Mouse (Mus musculus): ENCODE measurements around the gene Maml1.
"Not testable (repeated sequence)": the region's sequence is repeated elsewhere in the genome, so short reads cannot be mapped to it uniquely, and the experiment has no call there.

Gene Maml1

DNA sequence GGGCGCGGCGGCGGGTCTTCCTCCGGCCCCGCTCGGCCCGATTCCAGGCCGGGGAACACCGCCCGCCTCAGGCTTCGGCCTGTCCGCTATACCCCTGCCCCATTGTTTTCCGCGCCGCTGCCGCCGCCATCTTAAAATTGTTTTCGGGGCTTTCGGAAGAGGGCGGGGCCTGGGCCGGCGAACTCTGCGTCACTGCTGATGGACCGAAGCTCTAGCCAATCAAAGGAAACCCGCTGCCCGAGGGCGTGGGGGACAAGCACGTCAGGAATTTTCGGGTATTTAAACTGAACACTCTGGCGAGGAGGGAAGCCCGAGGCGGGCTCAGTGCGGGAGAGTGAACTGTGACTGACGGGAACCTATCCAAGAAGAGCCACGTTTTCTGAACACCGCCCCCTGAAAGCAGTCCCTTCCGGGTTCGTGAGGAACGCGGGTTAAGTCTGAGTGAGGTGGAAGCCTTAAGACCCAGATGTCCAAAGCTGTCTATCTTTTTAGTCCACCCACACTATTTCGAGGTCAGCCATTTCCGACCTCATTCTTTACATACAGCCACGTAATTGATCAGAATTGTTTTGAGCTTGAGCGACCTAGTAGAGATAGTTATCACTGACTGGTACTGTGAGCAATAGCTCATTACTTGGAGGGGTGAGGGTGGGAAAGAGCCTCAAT, at the start of gene Maml1:
Gene Maml1 (minus strand): TSS at position 122 of the 666 bp plus-strand sequence.
- peak; percentile 100 for DNase-seq

DNA sequence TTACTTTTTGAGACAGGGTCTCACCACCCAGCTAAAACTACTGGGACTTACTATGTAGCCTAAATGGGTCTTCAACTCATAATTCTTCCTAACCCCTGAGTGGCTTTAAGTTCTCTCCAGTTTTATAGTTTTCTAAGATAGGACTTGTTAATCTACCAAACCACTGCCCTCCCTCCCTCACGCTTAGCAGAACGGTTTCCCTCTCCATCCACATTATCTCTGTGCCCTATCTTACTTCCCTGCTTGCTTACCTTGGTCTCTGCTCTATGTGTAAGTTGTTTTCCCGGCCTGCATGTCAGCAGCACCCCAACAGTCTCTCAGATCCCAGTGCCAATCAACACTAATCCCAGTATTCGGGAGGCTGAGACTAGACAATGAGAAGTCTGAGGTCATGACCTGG, 44.8 kb upstream of the Maml1 start:
- peak; percentile 80 for DNase-seq

DNA sequence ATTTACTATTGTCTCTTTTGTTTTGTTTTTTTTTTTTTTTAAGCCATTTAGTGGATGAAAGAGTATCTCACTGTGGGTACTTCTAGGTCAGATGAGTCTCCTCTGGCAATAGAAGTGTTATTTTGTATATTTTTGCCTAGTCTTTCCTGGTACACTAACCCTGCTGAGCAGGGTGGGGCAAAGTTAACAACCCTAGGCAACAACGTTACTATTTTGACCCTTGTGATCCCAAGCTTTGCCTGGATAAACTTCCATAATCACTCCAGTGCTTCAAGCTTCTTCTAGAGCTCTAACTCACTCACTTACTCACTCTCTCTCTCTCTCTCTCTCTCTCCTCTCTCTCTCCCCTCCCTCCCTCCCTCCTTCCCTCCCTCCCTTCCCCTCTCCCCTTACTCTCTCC, 44.0 kb upstream of the Maml1 start:
- DNase-seq = no peak

DNA sequence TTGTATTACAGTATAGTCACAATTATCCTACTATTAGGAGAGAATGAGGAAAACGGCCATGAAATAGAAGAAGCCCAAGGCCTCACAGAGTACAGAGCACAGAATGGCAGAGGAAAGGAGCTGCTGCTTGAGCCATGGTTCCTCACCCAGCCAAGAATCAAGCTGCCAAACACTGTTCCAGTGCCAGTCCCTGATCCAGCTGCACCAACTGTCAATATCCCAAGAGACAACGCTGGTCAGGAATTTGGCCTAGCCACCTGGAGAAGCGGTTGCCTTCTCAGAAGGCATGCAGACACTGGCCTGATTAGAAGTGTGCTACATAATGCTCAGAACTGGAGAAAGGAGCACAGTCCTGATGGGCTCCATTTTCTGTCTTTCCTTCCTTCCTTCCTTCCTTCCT, 41.1 kb upstream of the Maml1 start:
- peak; percentile 86 for DNase-seq

DNA sequence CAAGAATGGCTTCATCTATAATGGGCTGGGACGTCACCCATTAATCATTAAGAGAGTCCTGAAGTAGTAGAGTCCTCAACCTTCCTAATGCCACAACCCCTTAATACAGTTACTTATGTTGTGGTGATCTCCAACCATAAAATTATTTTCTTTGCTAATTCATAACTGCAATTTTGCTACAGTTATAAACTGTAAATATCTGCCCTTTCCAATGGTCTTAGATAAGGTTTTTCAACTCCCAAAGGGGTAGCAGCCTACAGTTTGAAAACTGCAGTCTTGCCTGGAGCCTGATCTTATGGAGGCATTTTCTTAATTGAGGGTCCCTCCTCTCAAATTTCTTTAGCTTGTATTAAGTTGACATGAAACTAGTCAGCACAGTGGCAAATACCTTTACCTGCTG, 37.3 kb upstream of the Maml1 start:
- DNase-seq = peak; percentile 1

DNA sequence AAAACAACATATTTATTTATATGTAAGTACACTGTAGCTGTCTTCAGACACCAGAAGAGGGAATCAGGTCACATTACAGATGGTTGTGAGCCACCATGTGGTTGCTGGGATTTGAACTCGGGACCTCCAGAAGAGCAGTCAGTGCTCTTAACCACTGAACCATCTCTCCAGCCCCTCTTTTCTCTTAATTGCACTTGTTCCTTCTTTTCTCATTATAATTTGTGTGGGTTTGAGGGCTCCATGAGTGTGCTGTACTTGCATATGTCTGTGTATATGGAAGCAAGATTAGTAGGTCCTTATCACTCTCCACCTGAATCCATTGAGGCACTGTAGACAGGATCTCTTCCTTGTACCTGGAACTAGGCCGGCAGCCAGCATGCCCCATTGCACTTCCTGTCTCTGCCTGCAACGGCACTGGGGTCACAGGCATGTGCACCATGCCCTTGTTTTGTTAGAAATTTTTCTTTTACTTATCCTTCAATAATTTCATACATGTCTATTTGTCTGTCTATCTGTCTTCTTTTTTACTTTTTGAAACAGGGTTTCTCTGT, 36.0 kb upstream of the Maml1 start:
- peak; percentile 42 for DNase-seq

DNA sequence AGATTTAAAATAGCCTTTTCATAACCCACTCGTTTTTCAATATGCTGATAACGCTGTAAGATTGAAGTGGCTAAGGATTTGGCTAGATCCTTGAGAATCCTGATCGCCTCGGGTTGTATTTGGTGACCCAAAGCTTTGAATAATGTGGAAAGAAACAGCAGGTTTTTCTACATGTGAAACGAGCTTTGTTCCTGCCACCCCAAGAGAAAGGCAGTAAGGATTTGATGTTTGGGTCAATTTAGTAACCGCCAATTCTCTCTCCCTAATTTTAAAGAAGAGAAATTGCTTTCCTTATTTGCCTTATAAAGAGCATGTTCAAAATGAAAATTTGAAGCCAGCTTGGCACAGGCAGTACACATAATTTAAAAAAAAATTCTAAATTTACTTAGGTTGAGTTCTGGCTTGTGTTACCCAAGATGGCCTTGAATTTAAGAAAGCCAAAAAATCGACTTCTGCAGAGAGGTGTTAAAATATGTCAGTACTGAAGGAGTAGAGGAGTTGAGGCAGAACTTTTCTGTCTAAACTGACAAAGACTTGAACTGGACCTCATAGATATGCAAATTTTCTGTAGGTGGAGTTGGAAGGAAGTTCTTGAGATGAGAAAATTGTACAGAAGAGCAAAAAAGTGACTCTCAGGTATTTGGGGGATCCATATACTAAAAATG, 34.3 kb upstream of the Maml1 start:
- DNase-seq = no peak

DNA sequence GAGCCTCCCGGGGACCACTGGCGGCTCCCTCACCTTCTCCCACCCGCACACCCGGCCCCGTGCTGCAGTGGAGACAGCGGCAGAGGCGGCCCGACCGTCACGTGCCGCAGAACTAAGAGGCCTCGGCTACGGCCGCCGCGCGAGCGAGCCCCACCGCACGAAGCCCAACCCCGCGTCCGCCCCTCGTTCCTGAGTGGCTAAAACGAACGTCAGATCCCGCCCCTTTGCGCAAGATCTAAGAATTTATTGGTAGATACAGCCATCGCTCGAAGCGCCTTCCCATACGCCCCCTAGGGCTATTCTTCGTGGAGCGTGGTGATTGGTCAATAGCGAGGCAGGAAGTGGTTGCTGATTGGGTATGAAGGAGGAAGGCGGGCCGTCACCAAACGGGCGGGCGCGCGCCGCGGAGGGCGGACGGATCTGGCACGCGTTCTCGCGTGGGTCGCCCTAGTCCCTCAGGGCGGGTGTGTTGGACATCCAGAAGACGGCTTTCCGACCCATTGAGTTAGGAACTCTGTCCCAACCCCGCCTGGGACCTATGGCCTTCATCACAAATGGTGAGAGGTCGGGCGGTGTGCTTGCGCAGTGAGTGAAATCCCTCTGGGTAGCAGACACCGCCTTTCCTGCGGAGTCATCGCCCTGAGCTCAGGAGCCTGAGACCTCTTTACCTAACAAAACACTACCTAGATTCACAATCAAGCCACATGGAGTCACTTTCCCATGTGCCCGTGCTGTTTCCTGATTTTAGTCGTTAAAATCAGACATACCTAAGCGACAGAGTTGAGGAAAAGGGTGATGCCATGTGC, 33.6 kb upstream of the Maml1 start, which contains the start of gene Canx:
Gene Canx (minus strand): TSS at position 178 of the 806 bp plus-strand sequence.
- peak; percentile 100 for DNase-seq

DNA sequence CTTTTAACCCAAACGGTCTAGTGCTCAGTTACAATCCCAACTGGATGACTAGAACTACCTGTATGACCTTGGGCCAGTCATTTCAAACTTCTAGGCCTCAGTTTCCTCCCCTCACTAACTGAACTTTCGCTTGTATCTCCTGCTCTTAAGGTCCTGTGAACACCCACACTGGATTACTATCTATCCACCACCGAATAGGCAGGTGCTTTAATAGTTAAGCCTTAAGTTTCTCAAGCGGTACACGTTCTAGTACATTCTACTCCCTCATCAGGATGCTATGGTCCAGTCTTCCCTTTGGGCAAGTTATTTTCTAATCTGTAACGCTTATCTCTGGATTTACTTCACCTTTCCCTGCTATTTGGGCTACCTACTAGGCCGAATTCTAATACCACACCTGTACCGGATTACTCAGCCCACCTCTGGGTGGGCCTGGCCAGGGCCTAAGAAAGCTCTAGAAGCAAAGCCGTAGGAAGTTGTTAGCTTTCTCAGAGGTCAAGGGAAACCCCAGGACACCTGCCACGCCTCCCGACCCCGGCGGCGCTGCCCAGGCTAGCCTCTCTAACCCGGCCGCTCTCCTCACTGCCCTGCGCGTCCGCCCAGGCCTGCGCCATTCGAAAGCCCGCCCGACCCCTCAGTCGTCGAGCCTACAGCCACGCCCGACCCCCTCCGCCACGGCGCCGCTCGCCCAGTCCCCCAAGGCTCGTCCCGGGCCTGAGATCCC, 32.8 kb upstream of the Maml1 start:
- no peak for DNase-seq

DNA sequence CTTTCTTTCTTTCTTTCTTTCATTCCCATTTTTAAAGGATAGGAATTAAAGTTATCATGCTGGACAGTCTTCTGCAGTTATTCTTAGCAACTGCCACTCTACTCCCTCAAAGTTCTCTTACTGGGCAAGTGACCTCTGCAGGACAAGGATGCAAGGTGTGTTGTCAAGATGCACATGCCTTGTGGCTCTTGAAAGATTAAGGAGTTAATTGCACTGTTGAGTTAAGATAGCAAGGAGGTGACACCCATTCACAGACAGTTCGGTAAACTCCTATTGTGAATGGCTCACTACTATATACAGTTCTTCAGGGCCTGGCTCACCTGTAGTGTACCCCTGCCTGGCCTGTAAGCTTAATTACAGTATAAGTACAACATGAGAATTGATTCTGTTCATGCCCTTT, 31.7 kb upstream of the Maml1 start:
- no peak for DNase-seq

DNA sequence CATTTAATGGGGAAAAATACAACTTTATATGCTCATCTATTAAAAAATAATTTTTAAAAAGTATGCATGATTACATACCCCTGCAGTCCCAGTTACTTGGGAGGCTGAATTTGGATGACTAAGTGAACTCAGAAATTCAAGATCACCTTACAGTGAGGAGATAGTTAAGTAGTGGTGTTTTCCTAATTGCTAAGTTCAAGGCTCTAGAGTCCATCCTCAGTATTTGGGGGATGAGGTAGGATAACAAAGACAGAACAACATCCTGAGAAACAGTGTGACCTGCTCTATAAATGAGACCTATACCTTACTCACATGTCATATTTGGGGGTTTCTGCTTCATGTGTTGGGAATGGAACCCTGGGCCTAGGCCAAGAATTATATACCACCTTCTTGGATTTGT, 30.2 kb upstream of the Maml1 start:
- DNase-seq = no peak

DNA sequence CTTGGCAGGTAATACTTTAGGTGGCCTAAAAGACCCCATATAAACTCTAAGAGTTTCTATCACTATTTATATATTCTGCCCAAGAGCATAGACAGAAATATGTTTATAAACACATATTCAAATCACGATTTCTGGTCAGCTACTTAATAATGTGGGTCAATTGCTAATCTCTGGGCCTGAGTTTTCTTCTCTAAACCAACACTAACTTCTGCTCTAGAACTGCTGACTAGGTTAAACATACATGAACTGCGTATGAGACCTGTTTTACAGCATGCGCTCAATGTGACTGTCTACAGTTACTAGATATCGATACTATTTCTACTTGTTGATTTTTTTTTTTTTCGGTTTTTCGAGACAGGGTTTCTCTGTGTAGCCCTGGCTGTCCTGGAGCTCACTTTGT, 29.1 kb upstream of the Maml1 start:
- DNase-seq = no peak

DNA sequence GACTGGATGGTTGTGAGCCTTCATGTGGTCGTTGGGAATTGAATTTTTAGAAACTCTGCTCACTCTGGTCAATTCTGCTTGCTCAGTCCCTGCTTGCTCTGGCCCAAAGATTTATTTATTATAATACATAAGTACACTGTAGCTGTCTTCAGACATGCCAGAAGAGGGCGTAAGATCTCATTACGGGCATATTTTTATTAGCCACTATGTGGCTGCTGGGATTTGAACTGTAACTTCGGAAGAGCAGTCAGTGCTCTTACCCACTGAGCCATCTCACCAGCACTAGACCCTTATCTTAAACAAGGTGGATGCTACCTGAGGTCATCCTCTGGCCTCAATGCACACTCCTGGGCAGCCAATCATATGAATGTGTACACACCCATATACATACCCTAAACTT, 27.2 kb upstream of the Maml1 start:
- not testable (repeated sequence) for DNase-seq

DNA sequence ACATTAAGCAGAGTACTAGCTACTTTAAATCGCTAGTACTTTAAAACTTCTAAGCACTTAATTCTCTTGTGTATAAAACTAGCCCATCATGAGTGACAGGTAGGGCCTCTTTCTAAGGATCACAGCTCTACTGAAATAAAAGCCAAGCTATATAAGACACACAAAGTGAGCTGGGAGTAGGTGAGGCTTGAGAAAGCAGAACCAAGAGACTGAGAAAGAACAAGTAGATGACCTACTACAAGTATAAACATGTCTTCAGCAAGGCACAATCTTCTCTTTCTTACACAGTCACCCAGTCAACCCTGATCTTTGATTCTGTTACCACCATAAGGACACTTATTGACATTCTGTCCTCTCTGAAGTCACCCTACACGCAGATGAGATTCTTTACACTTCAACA, 20.7 kb upstream of the Maml1 start:
- peak; percentile 7 for DNase-seq

DNA sequence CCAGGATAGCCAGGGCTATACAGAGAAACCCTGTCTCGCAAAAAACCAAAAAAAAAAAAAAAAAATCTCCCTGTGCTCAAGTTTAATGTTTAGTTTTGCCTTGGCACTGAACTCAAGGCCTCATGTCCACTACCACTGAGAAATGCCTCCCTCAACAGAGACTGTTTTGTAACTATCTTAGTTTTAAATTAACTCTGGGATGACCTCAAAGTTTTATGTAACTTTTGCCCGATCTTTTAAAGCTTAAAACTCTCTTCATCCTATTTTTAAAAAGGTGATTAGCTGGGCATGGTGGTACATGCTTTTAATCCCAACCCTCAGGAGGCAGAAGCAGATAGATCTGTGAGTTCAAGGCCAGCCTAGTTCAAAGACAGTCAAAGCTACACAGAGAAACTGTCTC, 11.3 kb upstream of the Maml1 start:
- DNase-seq = no peak

DNA sequence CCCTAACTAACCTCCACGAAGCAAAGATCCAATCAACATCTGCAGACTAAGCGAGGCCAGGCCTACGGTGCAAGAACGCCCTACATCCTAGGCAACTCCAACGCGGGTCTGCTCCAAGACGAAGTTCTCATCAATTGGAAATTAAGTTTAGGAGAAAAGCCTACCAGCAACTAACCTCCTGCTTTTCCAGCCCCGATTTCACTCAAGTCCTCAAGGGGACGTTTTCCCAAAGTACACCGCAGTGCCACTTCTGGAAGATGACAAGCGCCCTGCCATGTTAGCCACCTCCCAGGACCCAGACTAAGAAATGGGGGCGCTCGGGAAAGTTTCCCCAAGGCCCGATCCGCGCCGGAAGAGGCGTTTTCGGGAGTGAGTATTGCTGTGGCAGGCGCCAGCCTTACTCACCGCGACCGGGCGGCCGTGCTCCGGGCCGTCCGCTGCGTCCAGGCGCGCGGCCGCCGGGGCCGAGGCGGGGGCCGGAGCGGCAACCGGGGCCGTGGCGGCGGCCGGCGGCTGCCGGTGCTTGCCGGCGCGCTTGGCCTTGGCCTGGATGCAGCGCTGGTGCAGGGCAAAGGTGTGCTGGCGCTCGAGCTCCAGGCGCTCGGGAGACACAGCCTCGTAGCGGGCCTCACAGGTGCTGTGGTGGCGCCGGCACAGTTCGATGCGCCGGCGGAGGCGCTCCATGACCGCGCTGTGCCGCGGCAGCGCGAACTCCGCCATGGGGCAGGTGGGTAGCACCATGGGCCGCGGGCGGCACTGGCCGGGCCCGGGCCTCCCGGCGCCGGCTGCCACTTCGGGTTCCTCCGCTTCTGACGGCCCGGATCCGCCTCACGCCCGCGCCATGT, 568 bp downstream of the Maml1 start:
- no peak for DNase-seq

DNA sequence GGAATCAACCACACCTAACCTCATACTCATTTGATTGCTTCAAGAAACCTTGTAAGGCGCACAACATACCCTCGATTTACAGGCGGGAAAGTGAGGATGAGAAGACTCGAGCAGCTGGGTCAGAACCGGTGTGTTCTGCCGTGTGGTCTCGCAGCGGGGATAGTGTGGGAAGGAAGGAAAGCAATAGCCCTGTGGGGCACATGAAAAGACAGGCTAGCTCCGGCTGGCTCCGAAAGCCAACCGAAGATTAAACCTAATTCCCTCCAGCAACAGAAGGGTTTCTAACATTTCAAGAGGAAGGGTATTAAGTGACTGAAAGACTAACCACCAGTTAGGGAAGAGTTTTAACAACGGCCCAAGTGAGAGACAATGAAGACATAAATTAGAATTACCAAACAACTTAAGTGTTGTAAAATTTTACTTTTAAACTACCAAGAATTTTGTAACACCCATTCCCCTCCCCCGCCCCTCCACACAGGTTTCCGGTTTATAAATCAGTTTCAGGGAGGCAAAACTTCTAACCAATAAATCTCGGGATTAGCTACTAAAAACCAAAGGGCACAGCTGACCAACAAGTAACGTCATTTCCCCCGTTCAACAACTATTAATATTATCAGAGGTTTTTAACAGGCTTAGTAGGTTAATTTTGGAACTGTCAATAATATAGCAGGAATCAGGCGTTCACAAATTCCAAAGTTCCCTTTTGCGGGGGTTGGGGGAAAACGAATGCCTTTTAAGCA, 1.5 kb downstream of the Maml1 start:
- DNase-seq = peak; percentile 84

DNA sequence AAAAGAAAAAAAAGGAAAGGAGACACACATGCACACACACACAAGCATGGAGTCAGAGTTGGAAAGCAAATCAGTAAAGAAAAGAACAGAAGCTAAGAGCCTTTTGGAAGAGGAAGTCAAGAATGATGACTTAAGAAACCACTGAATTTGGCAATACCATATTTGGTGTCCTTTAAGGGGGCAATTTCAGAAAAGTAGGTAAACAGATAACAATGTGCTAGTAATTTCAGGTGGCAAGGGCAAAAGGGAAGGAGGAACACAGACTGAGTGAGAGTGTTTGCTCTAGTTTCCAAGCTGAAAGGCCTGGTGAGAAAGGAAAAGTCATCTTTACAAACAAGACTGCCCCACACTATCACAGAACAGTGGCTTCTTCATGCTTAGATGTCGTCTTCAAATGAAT, 5.7 kb downstream of the Maml1 start:
- DNase-seq = peak; percentile 19

DNA sequence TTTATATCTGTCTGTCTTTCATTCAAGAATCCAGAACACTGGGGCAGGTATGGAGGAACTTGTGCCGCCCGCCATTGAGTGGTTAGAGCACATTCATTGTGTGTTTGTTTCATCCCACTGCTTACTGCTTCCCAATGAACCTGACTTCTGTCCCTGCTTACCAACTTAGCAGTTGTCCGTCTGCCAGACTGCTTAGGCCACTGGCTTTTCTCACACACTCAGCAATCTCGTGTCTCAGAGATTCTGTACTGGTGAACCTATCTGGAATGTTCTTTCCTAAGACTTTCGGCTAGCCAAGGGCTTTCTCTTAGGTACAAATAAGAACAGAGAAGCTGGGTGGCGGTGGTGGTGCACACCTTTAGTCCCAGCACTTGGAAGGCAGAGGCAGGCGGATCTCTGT, 6.4 kb downstream of the Maml1 start:
- DNase-seq = peak; percentile 89

DNA sequence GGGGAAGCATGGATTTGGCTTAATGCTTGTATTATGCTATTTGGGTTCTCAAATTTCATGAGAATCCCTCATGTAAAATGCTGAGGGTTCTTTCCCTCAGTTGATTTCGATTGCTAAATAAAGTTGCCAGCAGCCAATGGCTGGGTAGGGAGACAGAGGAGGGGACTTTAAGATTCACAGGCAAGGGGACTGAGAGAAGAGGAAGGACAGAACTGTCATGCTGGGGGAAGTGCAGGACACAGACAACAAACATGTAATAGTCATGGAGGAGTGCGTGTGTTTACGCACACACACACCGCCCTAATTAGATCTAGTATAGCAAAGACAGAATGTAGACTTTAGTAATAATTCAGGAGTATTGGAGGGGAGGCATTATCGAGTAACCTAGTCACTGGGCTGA, 6.8 kb downstream of the Maml1 start:
- peak; percentile 79 for DNase-seq

DNA sequence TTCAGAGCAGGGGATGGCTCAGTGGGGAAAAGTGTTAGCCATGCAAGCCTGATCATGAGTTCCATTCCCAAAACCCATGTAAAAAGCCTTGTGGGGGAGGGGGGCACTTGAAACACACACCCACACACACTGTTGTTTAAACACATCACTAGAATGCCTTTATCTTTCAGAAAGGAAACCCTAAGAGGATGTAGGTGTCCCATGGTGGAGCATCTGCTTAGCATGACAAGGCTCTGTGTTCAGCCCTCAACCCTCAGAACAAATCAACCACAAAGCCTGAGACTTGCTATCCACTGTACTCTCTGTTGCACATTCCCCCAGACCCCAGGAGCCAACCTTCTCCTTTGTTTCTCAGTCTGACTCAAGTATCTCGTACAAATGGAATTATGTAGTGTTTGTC, 12.1 kb downstream of the Maml1 start:
- peak; percentile 57 for DNase-seq

Measured in heart, adult 11 months (tissue).